Mouse (Mus musculus) kidney, postnatal 4 days (tissue): ENCODE measurements at regions not wholly inside any gene's neighbourhood (a gene's known extent, or its start where the extent isn't known, plus 50 kb on each side); places are given as distances from the start of the nearest gene placed in this dataset.

ENCODE experiments used
- DNase-seq, 2 experiments: peaks; one replicate each; pipeline ENCODE4 v3.0.0; 2021; ENCODE audit warnings: mixed read lengths in 2 of 2

- DNase-seq: no peak
Observed at GRCm38 (mm10) chr1:103762044-103762663, 1006.2 kb upstream of the Cdh20 start.

GRCm38 (mm10) chr1:103762745-103763144, 1005.6 kb upstream of the Cdh20 start:
- DNase-seq: peak; percentile 1 to 3

- DNase-seq: no peak
Observed at GRCm38 (mm10) chr1:103767315-103767714, 1001.0 kb upstream of the Cdh20 start.

- no peak for DNase-seq
Observed at GRCm38 (mm10) chr1:103784692-103785091, 983.6 kb upstream of the Cdh20 start.

GRCm38 (mm10) chr1:103796337-103796736, 972.0 kb upstream of the Cdh20 start:
- no peak for DNase-seq

GRCm38 (mm10) chr1:103799343-103799742, 969.0 kb upstream of the Cdh20 start:
- no peak for DNase-seq

GRCm38 (mm10) chr1:103817946-103818345, 950.4 kb upstream of the Cdh20 start:
- no peak for DNase-seq
